8 mouse cellular contexts compared by ENCODE assay signal in the genomic region with DNA sequence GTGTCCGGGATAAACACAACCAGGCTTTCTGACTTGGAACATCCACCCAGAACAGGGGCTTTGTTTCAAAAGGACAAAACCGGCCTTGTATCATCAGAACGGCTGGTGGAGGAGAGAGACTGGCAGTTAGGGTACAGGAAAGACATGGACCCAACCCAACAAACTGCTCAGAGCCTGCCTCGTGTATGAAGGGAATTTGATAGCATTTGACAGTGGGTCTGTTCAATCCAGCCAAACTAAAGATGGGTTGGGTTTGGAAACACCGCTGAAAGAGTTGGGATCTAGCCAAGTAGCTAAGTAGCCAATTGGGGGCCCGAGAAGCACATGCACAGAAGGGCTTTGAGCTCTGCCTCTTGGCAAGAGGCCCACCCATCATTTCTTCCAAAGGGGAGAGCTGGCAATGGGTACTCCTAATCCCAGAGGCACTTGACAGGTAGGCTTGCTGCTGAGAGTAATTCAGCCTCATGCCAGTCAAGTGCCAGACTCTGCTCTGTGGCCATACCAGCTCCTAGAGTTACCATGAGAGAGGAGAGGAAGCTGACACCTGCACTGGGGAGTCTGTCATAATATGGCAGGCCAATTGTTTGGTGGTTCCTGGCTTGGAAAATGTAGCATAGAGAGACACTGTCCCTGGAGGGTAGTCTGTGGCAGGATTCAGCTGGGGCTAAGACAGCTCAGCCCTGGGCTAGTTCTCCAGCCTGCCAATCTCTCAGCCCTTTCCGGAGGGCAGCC.
DNase-seq lines count a peak whose midpoint lies in the region; ATAC-seq and TF ChIP-seq lines count a peak whose summit lies in the region.

No protein-coding gene starts in this region.

- no peak overlapping the region for H3K27ac ChIP-seq in gastrocnemius, adult 2 months
- peak overlapping the region; percentile 90 for H3K27ac ChIP-seq in forebrain, embryonic 16.5 days (ENCODE audit: low read length)
- H3K27ac ChIP-seq in limb, embryonic 14.5 days (replicated peaks; ENCODE audit: low read depth, low read length) = no peak overlapping the region
- H3K27ac ChIP-seq in kidney, adult 2 months (ENCODE audit: insufficient read depth, low read depth, low read length) = no peak overlapping the region

- peak; percentile 7 for DNase-seq in gastrocnemius, postnatal 10 days
- DNase-seq in gastrocnemius, adult 2 months = no peak
- peak; percentile 45 for DNase-seq in NIH3T3 (ENCODE audit: low read depth)
- DNase-seq in limb, embryonic 14.5 days (ENCODE audit: low spot score) = peak; percentile 55
- no peak for DNase-seq in testis, postnatal 10 days (ENCODE audit: low spot score)
- DNase-seq in kidney, adult 2 months = no peak
- no peak for DNase-seq in testis, postnatal 14 days (ENCODE audit: low spot score)

- WGBS in forebrain, embryonic 16.5 days = 19% methylated on average over 7 of the region's 7 CpGs
- WGBS in limb, embryonic 14.5 days = 55% methylated on average over 7 of the region's 7 CpGs
- 71% methylated on average over 7 of the region's 7 CpGs for WGBS in kidney, adult 2 months

- no peaks in the 10 kb centered on the region for H3K36me3 ChIP-seq in forebrain, embryonic 16.5 days (ENCODE audit: control insufficient read depth, insufficient read depth)
- no peaks in the 10 kb centered on the region for H3K36me3 ChIP-seq in limb, embryonic 14.5 days (ENCODE audit: control insufficient read depth, insufficient read depth, low read length)
- no peaks in the 10 kb centered on the region for H3K36me3 ChIP-seq in kidney, adult 2 months (ENCODE audit: control insufficient read depth, insufficient read depth, low read length)

- no peaks in the 10 kb centered on the region for H3K9me3 ChIP-seq in forebrain, embryonic 16.5 days (ENCODE audit: control insufficient read depth, low read length)
- H3K9me3 ChIP-seq in limb, embryonic 14.5 days (ENCODE audit: control insufficient read depth, low read length) = no peaks in the 10 kb centered on the region

- no peaks in the 10 kb centered on the region for H3K27me3 ChIP-seq in forebrain, embryonic 16.5 days (replicated peaks; ENCODE audit: control insufficient read depth, insufficient read depth, low read length)
- no peaks in the 10 kb centered on the region for H3K27me3 ChIP-seq in limb, embryonic 14.5 days (ENCODE audit: control insufficient read depth, insufficient read depth, low read length)
- H3K27me3 ChIP-seq in kidney, adult 2 months (replicated peaks; ENCODE audit: control insufficient read depth, insufficient read depth, low read length) = no peaks in the 10 kb centered on the region

- no peak overlapping the region for H3K9ac ChIP-seq in forebrain, embryonic 16.5 days (replicated peaks; ENCODE audit: low read depth, low read length)
- no peak overlapping the region for H3K9ac ChIP-seq in limb, embryonic 14.5 days (ENCODE audit: low read depth, low read length, severe bottlenecking)

- no peak overlapping the region for H3K4me3 ChIP-seq in gastrocnemius, adult 2 months
- H3K4me3 ChIP-seq in forebrain, embryonic 16.5 days (replicated peaks; ENCODE audit: low read length) = no peak overlapping the region
- no peak overlapping the region for H3K4me3 ChIP-seq in limb, embryonic 14.5 days (replicated peaks; ENCODE audit: low read length)
- no peak overlapping the region for H3K4me3 ChIP-seq in kidney, adult 2 months (ENCODE audit: insufficient read depth, low read depth, low read length)

- intact Hi-C loops in gastrocnemius, adult 2 months (cut with DNase I) = no loop called here

- peak; percentile 95 for ATAC-seq in forebrain, embryonic 16.5 days
- no peak for ATAC-seq in limb, embryonic 14.5 days (ENCODE audit: low FRiP score, low read depth)

- H3K4me2 ChIP-seq in forebrain, embryonic 16.5 days (ENCODE audit: low read length) = no peak overlapping the region
- no peak overlapping the region for H3K4me2 ChIP-seq in limb, embryonic 14.5 days (replicated peaks; ENCODE audit: low read depth, low read length, severe bottlenecking)

- TF ChIP-seq POLR2A in limb, embryonic 14.5 days (IDR thresholded peaks at IDR 0.05; ENCODE audit: borderline replicate concordance, extremely low read depth, insufficient read depth, insufficient read length) = no peak
- no peak for TF ChIP-seq POLR2A in kidney, adult 2 months (IDR thresholded peaks at IDR 0.05; ENCODE audit: low read depth, low read length)

- H3K4me1 ChIP-seq in forebrain, embryonic 16.5 days (replicated peaks; ENCODE audit: control insufficient read depth, insufficient read depth, low read length) = peaks cover 19% of the 10 kb centered on the region
- H3K4me1 ChIP-seq in limb, embryonic 14.5 days (ENCODE audit: control insufficient read depth, insufficient read depth, low read length) = peaks cover 10% of the 10 kb centered on the region
- no peaks in the 10 kb centered on the region for H3K4me1 ChIP-seq in kidney, adult 2 months (ENCODE audit: control insufficient read depth, insufficient read depth, low read length)

- TF ChIP-seq CTCF in gastrocnemius, adult 2 months (IDR thresholded peaks at IDR 0.05) = no peak
- TF ChIP-seq CTCF in kidney, adult 2 months (conservative IDR thresholded peaks at IDR 0.05; ENCODE audit: insufficient read depth, insufficient read length, low read depth, low read length) = no peak

Comparison
In these comparisons a context has a peak if more than half of its experiments do, and no peak if none do; other contexts are left out.
1. DNase-seq: peak in gastrocnemius, postnatal 10 days (single experiment), NIH3T3 (single experiment) and limb, embryonic 14.5 days (single experiment); none in gastrocnemius, adult 2 months (single experiment), testis, postnatal 10 days (single experiment), kidney, adult 2 months (single experiment) and testis, postnatal 14 days (single experiment).